Mouse (Mus musculus): ENCODE results near the gene Bhlhe41. TPM values are rescaled to one million over a fixed set of nuclear protein-coding genes. Genes with fewer than 3 reads are reported as not detected.
A peak's percentile ranks its signal among the peaks of the same experiment; 100 is the strongest.

Bhlhe41 gene
- polyA plus RNA-seq, 1 experiment = 15.6 TPM

DNA sequence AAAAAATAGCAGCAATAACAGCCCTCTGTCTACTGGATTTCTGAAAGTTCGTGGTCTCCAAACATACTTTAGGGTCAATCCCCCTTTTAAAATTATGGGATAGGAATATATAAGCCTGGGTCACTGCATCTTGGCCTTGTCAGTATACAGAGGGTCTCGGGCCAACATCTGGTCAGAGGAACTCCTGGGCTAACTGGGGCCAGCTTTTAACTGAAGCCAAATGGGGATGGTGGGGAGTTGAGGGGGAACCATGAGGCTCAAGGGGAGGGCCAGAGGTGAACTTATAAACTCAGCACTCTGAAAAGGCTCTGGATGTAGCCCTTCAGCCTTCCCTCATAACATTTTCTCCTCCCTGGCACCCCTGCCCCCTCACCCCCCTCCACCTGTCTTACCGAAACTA is 1.8 kb upstream of the Bhlhe41 start:
- Histone ChIP-seq H3K4me2 (ENCODE audit: low read depth) (peak overlapping the region; percentile 99), H3K36me3 (ENCODE audit: control insufficient read depth, insufficient read depth) (no peaks in the 10 kb centered on the region), H3K79me2 (ENCODE audit: control insufficient read depth, insufficient read depth) (peaks cover 20% of the 10 kb centered on the region), H3K4me3 (peak overlapping the region; percentile 71), H3ac (ENCODE audit: control insufficient read depth, insufficient read length) (no peak overlapping the region), H3K27me3 (ENCODE audit: control insufficient read depth, insufficient read depth, insufficient read length) (no peaks in the 10 kb centered on the region)
- TF ChIP-seq POLR2A (IDR thresholded peaks at IDR 0.05; ENCODE audit: insufficient read length, low read depth) (no peak), REST (IDR thresholded peaks at IDR 0.05; ENCODE audit: insufficient read depth, insufficient read length) (no peak), SRF (IDR thresholded peaks at IDR 0.05; ENCODE audit: control insufficient read depth, insufficient read length, low read depth) (no peak), MYOG (IDR thresholded peaks at IDR 0.05; ENCODE audit: control insufficient read depth in 1 of 3, insufficient read depth in 1 of 3, insufficient read length in 2 of 3, low read depth in 2 of 3) (no peak), TCF12 (IDR thresholded peaks at IDR 0.05; ENCODE audit: insufficient read depth, poor library complexity, severe bottlenecking) (no peak), POLR2AphosphoS2 (IDR thresholded peaks at IDR 0.05; ENCODE audit: insufficient read length, low read depth) (no peak), USF1 (IDR thresholded peaks at IDR 0.05; ENCODE audit: low read depth) (no peak), CEBPB (IDR thresholded peaks at IDR 0.05; ENCODE audit: insufficient read depth, poor library complexity, severe bottlenecking) (no peak), TCF3 (IDR thresholded peaks at IDR 0.05; ENCODE audit: insufficient read length, low read depth) (no peak), E2F4 (IDR thresholded peaks at IDR 0.05; ENCODE audit: insufficient read depth) (no peak), MYOD1 (IDR thresholded peaks at IDR 0.05; ENCODE audit: control insufficient read depth in 1 of 3, insufficient read length in 2 of 3, low read depth in 2 of 3) (no peak), MAX (IDR thresholded peaks at IDR 0.05; ENCODE audit: low read depth) (no peak)

DNA sequence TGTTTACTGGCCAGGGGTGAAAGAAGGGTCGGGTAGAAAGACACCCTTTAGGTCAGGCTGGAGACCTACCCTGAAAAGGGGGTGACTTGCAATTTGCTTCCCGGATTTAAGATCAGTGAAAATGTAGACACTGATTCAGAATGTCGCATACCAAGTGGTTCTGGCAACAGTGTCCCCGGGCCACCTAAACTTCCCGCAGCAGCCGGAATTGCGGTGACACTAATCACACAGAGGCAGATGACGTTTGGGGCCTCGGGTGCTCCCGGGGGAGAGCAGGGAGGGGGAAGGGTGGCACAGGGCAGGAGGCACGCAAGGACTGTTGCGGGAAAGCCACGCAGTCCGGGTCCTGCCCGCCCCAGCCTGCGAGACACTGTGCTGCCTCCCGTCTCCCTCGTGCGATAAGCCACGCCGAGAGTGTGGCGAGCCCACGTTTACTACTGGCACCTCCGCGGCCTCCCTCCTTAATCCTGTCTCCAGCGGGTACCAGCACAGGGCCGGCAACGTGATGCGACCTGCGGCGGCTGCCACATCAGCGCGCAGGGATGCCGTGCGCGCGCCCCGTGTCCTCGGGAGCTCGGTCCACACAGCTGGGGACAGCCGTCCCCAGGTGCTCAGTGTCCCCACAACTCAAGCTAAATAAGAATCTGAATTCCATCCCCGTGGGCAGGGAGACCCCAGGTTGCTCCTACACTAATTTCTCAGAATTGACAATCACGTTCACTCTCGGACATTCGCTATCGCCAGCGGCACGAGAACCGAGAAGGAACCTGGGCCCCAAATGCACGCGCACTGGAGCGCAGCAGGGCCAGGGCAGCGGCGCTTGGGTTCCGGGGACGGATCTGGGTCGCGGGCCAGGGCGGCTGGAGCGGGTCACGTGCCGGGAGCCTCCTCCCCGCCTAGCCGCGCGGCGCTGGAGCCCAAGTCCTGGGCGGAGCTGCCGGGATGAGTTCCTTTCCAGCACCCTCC is 811 bp upstream of the Bhlhe41 start:
- no peaks in the 10 kb centered on the region for H3K27me3 ChIP-seq (ENCODE audit: control insufficient read depth, insufficient read depth, insufficient read length)
- TF ChIP-seq REST (IDR thresholded peaks at IDR 0.05; ENCODE audit: insufficient read depth, insufficient read length) (no peak), E2F4 (IDR thresholded peaks at IDR 0.05; ENCODE audit: insufficient read depth) (no peak), TCF3 (IDR thresholded peaks at IDR 0.05; ENCODE audit: insufficient read length, low read depth) (no peak), MYOG (IDR thresholded peaks at IDR 0.05; ENCODE audit: control insufficient read depth in 1 of 3, insufficient read depth in 1 of 3, insufficient read length in 2 of 3, low read depth in 2 of 3) (peak in 2 of 3 experiments; percentile 52 to 58), SRF (IDR thresholded peaks at IDR 0.05; ENCODE audit: control insufficient read depth, insufficient read length, low read depth) (peak; percentile 32), CEBPB (IDR thresholded peaks at IDR 0.05; ENCODE audit: insufficient read depth, poor library complexity, severe bottlenecking) (no peak), MYOD1 (IDR thresholded peaks at IDR 0.05; ENCODE audit: control insufficient read depth in 1 of 3, insufficient read length in 2 of 3, low read depth in 2 of 3) (peak in 1 of 3 experiments; percentile 21), TCF12 (IDR thresholded peaks at IDR 0.05; ENCODE audit: insufficient read depth, poor library complexity, severe bottlenecking) (no peak), USF1 (IDR thresholded peaks at IDR 0.05; ENCODE audit: low read depth) (peak; percentile 89), MAX (IDR thresholded peaks at IDR 0.05; ENCODE audit: low read depth) (no peak), POLR2AphosphoS2 (IDR thresholded peaks at IDR 0.05; ENCODE audit: insufficient read length, low read depth) (peak; percentile 94), POLR2A (IDR thresholded peaks at IDR 0.05; ENCODE audit: insufficient read length, low read depth) (peak; percentile 89)
- H3K36me3 ChIP-seq (ENCODE audit: control insufficient read depth, insufficient read depth) = no peaks in the 10 kb centered on the region
- peak overlapping the region; percentile 55 for H3ac ChIP-seq (ENCODE audit: control insufficient read depth, insufficient read length)
- peaks cover 30% of the 10 kb centered on the region for H3K79me2 ChIP-seq (ENCODE audit: control insufficient read depth, insufficient read depth)
- peak overlapping the region; percentile 99 for H3K4me2 ChIP-seq (ENCODE audit: low read depth)
- peak overlapping the region; percentile 71 for H3K4me3 ChIP-seq

DNA sequence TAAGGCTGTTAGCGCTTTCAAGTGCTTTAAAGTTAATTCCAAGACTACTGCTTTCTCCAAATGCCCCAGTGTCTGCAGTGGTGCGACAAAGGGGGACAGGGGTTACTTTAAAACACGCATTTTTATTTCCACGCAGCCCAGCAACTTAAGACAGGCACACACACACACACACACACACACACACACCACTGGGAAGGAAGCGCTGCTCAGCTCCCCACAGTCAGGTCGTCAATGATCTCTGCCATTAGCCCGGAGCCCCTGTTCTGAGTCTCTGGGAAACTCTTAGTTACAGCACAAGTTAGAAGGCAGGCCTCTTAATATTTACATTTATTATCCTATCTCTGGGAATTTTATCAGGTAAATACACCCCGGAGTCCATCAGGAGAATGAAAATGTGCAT is 1.2 kb downstream of the Bhlhe41 start:
- peak overlapping the region; percentile 99 for H3K4me2 ChIP-seq (ENCODE audit: low read depth)
- peak overlapping the region; percentile 94 for H3ac ChIP-seq (ENCODE audit: control insufficient read depth, insufficient read length)
- H3K27me3 ChIP-seq (ENCODE audit: control insufficient read depth, insufficient read depth, insufficient read length) = no peaks in the 10 kb centered on the region
- peaks cover 42% of the 10 kb centered on the region for H3K79me2 ChIP-seq (ENCODE audit: control insufficient read depth, insufficient read depth)
- H3K4me3 ChIP-seq = peak overlapping the region; percentile 71
- H3K36me3 ChIP-seq (ENCODE audit: control insufficient read depth, insufficient read depth) = no peaks in the 10 kb centered on the region
- TF ChIP-seq POLR2AphosphoS2 (IDR thresholded peaks at IDR 0.05; ENCODE audit: insufficient read length, low read depth) = no peak

DNA sequence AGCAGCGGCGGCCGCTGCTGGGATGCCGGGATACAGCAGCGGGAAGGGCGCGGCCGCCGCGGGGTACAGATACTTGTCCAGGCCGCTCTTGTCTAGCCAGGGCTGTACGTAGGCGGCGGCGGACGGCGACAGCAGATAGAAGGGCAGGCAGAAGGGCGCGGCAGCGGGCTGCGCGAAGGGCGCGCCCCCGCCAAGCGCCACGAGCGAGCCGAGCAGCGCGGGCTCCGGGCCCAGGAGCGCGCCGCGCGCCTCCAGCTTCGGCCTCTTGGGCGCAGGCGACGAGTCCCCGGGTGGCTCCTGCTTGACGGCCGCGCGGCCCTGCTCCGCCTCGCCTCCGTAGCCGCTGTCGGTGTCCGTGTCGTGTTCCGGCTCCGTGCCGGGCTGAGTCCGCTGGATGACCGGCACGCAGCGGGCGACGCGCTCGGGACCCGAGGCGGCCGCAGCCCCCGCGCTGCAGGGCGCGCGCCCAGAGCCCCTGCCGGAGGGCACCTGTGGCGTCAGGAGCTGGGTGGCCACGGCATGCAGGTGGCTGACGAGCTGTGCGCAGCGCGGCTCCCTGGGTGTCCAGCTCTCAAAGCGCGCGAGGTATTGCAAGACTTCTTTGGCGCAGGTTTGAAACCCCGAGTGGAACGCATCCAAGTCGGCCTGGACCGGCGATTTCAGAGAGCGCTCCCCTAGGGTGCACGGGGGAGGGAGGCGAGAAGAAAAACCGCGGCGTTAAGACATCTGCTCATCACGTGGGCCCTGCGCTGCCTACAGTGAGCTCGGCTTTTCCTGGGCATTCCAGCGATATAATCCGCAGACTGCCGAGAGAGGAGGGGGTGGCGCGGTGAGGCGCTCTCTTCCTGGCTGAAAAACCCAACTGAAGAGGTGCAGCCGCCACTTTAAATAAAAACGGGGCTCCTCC is 2.0 kb downstream of the Bhlhe41 start:
- H3K27me3 ChIP-seq (ENCODE audit: control insufficient read depth, insufficient read depth, insufficient read length) = no peaks in the 10 kb centered on the region

More for the DNA sequence above, 2.0 kb downstream of the Bhlhe41 start:
- H3ac ChIP-seq (ENCODE audit: control insufficient read depth, insufficient read length) = peak overlapping the region; percentile 94
- peak overlapping the region; percentile 71 for H3K4me3 ChIP-seq
- no peaks in the 10 kb centered on the region for H3K36me3 ChIP-seq (ENCODE audit: control insufficient read depth, insufficient read depth)
- TF ChIP-seq MYOG (IDR thresholded peaks at IDR 0.05; ENCODE audit: control insufficient read depth in 1 of 3, insufficient read depth in 1 of 3, insufficient read length in 2 of 3, low read depth in 2 of 3) (peak in 1 of 3 experiments; percentile 60), POLR2A (IDR thresholded peaks at IDR 0.05; ENCODE audit: insufficient read length, low read depth) (peak; percentile 51), POLR2AphosphoS2 (IDR thresholded peaks at IDR 0.05; ENCODE audit: insufficient read length, low read depth) (peak; percentile 47), REST (IDR thresholded peaks at IDR 0.05; ENCODE audit: insufficient read depth, insufficient read length) (no peak), MAX (IDR thresholded peaks at IDR 0.05; ENCODE audit: low read depth) (peak; percentile 17), USF1 (IDR thresholded peaks at IDR 0.05; ENCODE audit: low read depth) (peak; percentile 91), CEBPB (IDR thresholded peaks at IDR 0.05; ENCODE audit: insufficient read depth, poor library complexity, severe bottlenecking) (0 out of 2 replicates have a peak, but pooled peaks have one; percentile 9), E2F4 (IDR thresholded peaks at IDR 0.05; ENCODE audit: insufficient read depth) (no peak), MYOD1 (IDR thresholded peaks at IDR 0.05; ENCODE audit: control insufficient read depth in 1 of 3, insufficient read length in 2 of 3, low read depth in 2 of 3) (peak in 2 of 3 experiments; percentile 22 to 63), SRF (IDR thresholded peaks at IDR 0.05; ENCODE audit: control insufficient read depth, insufficient read length, low read depth) (no peak), TCF12 (IDR thresholded peaks at IDR 0.05; ENCODE audit: insufficient read depth, poor library complexity, severe bottlenecking) (peak; percentile 34), TCF3 (IDR thresholded peaks at IDR 0.05; ENCODE audit: insufficient read length, low read depth) (peak; percentile 1)
- H3K79me2 ChIP-seq (ENCODE audit: control insufficient read depth, insufficient read depth) = peaks cover 46% of the 10 kb centered on the region
- H3K4me2 ChIP-seq (ENCODE audit: low read depth) = peak overlapping the region; percentile 99

All from myocyte (in vitro differentiated cells).